Mouse (Mus musculus) right cerebral cortex, postnatal 4 days (tissue): ENCODE data around the gene Mad1l1.
A peak's percentile ranks its signal among the peaks of the same experiment; 100 is the strongest.

Experiments used
- DNase-seq: peaks from one replicate; pipeline ENCODE4 v3.0.0-alpha.2; 2022

Gene Mad1l1

DNA sequence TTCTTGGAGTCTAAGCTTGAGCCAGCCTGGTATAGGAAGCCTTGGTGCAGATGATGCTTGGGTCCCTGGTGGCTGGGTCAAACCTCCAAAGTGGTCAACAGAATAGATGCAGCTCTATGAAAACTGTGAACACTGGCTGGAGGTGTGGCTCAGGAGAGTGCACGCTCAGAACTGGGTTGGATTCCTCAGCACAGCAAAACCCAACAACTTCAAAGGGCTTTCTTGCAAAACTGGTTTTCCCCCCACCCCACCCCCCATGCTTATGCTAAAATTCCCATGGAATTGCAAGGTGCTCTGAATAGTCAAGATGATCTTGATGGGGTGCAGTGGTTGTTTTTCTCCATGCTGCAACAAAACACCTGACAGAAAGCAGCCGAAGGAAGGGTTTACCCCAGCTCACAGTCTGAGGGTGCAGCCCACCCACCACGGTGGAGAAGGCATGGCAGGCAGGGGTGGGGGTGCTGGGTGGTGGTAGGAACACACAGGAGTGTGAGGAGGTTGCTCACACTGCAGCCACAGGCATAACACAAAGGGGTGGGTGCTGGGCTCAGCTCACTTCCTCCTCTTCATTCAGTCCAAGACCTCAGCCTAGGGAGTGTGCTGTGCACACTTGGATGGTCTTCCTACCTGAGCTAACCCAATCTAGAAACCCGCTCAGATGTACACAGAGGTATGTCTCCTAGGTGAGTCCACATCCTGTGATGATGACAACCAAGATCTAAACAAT is 197.5 kb downstream of the Mad1l1 start:
- DNase-seq, result no peak

DNA sequence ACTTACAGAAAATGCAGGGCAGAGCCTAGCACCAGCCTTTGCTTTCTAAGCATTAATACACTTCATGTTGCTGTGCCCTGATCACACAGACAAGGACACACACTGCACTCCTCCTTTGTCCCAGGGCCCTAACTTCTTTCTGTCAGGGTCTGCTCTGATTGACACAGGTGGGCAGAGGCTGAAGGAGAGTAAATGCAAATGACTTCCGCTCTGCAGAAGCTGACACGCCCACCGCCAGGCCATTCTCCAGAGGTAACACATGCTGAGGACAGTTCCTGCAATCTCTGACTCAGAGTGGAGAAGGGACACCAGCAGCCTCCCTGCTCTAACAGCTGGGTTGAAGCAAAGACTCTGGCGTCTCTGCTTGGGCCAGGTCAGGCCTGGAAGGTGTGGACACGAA is 198.2 kb downstream of the Mad1l1 start:
- no peak for DNase-seq

- DNase-seq, result peak; percentile 21
Observed at GRCm38 (mm10) chr5:140121966-140122365, 199.4 kb downstream of the Mad1l1 start.

- no peak for DNase-seq
Observed at GRCm38 (mm10) chr5:140118921-140119320, 202.4 kb downstream of the Mad1l1 start.

- DNase-seq, result no peak
Observed at GRCm38 (mm10) chr5:140117968-140118367, 203.4 kb downstream of the Mad1l1 start.

DNA sequence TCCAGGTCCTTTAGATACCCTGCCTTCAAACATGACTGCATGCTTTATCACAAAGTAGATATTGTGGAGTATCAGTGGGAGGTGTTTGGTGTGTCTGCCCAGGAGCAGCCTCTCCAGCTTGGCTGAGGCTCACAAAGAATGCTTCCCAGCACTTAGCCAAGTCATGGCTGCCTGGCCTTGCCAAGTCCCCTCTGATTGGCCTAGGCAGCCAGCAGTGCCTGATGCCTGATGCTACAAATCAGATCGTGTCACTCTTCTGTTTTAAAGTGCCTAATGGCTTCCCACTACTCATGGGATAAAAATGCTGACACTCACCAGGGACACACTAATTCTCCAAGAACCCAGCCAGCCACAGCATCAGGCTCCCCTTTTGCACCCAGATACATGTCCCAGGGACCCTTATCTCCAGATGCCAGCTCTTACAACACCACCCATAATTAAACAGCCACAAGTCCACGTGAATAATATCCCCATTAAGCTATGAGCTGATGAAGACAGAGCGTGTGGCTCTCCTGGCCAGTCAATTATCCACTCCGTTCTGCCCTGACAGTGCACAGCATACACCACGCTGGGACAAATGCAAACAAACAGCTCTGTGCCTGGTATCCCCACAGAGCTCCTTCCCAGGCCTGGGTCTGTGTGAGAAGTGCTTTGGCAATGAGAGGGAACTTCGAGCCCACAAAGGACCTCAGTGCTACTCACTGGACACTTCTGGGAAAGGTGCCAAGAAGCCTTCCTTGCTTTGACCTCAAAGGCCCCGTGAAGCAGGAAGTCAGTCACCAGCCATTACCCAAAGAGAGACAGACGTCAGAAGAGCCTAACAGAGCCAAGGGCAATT is 205.7 kb downstream of the Mad1l1 start:
- no peak for DNase-seq

DNA sequence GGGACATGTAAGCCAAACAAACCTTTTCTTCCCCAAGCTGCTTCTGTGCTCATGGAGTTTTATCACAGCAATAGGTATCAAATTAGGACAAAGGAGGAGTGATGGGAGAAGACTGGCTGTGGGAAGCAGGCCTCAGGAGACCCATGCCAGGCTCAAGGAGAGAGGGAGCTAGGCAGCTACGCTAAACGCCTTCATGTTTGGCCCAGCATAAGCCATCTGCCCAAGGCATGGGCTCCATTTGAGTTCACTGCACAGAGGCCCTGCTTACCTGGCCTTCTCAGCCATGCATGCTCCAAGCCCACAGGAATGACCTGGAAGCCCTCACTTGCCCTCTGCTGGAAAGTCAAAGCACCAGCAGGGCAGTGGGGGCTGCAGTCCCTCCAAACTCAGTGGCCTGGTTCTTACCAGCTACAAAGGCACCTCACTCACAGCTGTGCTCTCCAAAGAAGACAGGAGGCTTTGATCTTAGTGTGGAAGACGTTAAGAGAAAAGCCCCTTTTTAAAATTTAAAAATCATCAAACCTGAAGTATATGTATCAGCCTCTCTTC is 206.8 kb downstream of the Mad1l1 start:
- DNase-seq, result no peak

- no peak for DNase-seq
Observed at GRCm38 (mm10) chr5:140113281-140113680, 208.1 kb downstream of the Mad1l1 start.

- no peak for DNase-seq
Observed at GRCm38 (mm10) chr5:140110024-140110423, 211.3 kb downstream of the Mad1l1 start.

- no peak for DNase-seq
Observed at GRCm38 (mm10) chr5:140107907-140108306, 213.4 kb downstream of the Mad1l1 start.

GRCm38 (mm10) chr5:140106051-140106450 is 215.3 kb downstream of the Mad1l1 start:
- no peak for DNase-seq

- DNase-seq, result no peak
Observed at GRCm38 (mm10) chr5:140104891-140105290, 216.5 kb downstream of the Mad1l1 start.

DNA sequence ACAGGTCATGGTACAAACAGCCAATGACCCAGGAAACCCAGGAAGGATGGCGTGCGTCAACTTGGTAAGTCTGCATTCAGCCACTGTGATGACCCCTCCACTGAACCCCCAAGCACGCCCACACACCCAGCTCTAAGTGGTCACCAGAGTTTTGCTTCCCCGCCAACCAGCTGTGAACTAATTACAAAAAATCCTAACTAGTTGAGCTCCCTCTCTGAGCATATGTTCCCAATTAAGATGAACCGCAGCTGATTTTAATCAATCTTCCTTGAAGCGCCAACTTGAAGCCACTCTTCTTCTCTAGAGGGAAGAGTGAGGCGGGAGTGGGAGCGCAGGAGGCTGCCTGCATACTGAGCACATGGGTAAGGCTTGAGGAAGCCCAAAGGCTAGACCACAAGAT is 218.6 kb downstream of the Mad1l1 start:
- DNase-seq, result no peak

DNA sequence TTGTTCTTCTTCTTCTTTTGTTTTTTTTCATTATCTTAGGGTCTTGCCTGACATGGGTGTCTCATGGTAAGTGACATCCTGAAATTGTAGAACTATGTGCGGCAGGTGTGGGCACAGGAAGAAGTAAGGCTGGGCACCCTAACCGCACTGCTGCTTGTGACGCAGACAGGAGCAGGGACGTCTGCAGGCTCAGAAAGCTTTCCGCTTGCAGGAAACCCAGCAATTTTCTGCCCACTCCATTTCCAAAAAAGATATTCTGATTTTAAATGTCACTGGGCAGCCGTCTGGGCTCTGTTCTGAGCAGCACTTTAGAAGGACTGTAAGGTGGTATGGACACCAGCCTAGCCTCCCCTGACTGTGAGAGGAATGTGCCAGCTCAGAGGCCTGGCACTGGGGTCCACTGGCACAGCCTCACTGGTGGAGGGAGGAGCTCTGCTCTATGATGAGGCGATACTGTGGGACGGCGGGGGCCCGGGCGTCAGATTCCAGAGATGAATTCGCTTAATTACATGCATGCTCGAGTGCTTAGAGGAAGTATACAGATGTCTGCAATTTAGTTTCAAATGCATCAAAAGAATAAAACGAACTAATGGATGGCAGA is 219.8 kb downstream of the Mad1l1 start:
- no peak for DNase-seq

DNA sequence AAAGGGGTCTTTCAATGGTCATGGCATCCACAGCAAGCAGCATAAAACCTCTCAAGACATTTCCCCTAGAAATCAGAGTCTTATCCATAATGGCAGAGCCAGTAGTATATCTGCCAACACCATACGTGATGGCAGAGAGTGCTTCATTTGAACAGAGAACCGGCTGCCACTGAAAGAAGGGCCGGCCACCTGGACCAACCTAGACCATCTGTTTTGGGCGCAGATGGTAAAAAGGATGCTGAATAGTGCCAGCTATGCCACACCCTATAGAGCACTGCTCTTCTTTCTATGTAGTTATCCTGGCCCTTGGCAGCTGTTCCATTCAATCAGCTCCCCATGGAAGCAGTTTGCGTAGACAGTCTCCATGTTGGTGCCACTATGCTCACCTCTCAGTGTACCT is 222.6 kb downstream of the Mad1l1 start:
- no peak for DNase-seq

DNA sequence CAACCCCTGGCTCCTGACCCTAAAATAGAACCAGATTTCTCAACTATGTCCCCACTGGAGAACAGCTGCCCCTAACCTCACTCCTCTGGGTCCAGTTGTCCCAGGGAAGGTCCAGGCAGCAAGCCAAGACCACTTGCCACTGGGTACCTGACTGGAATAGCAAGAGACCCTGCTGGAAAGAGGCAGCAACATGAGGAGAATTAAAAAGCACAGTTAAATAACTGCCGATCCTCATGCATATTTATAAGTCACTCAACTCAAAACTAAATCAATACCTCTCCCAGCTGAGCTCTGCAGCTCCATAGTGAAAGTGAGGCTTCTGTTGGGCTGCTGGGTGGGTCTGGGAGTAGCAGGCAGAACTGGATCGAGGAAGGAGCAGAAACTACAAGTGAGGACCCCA is 226.1 kb downstream of the Mad1l1 start:
- peak; percentile 76 for DNase-seq

DNA sequence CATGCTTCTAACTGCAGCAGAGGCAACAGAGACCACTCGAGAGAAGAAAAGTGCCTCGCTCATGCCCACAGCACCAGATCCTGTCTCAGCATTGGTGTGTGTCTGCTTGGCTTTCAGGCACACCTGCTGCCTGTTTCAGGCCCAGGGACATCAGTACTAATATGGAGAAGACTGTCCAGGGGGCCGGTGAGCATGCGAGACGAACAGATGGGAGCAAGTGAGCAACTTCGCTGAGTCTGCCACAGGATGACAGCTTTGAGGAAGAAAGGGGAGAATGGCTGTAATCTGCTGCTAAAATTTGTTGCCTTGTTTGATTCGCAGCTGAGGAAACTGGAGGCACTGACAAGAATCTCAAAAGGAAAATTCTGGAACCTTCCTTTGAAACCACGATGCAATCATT is 227.9 kb downstream of the Mad1l1 start:
- no peak for DNase-seq

DNA sequence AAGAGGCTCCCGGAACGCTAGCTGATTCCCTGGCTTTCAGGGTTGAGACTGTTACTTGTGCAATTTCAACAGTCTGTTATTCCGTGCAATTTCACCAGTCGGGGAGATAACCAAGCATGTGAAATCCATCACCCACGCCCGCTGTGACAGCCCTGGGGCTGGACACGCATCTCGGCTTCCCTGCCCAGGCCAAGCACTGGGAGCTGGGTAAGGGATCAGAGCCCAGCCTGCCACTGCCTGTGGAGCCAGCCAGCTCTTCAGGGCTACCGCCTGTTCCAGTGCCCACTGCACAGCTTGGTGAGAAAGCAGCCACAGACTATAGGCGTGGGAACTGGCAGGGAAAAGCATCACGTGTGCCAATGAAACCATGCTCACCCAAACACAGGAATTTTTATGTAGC is 229.8 kb downstream of the Mad1l1 start:
- DNase-seq, result peak; percentile 70

DNA sequence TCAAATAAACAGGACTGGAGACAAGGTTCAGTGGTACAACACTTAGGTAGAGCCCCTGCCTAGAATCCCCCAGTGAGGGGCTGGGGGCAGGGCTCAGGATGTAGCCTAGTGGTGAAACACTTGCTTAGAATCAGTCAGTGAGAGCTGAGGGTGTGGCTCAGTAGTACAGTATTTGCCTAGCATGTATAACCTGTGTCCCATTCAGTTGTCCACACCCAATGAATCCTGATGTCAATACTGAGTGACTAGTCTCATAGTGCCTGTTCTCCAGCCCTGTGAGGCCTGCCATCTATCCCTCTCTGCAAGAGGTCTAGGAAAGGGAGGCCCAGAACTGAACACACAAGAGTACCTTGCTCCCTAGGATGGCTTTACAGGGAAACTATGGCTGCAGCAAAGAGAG is 232.1 kb downstream of the Mad1l1 start:
- DNase-seq, result no peak

GRCm38 (mm10) chr5:140087242-140087641 is 234.1 kb downstream of the Mad1l1 start:
- DNase-seq, result no peak

GRCm38 (mm10) chr5:140084341-140084740 is 237.0 kb downstream of the Mad1l1 start:
- no peak for DNase-seq

- no peak for DNase-seq
Observed at GRCm38 (mm10) chr5:140083911-140084310, 237.4 kb downstream of the Mad1l1 start.

GRCm38 (mm10) chr5:140082204-140082812 is 239.0 kb downstream of the Mad1l1 start:
- peak; percentile 41 for DNase-seq
